Mouse (Mus musculus) kidney, embryonic 15.5 days (tissue): ENCODE data around the gene Ccr10. TPM values are rescaled to one million over a fixed set of nuclear protein-coding genes. Genes with fewer than 3 reads are reported as not detected.

Experiments
- ATAC-seq: fragments of 200-750 bp; cut with Nextera tagmentation; replicated peaks from 2 replicates; pipeline ENCODE4 v1.8.0; 2017; ENCODE audit warnings: moderate TSS enrichment; ENCODE audit not compliant: low FRiP score
- H3K27ac ChIP-seq: fragments of 300-500 bp; sonication (generic); 2 replicates; pipeline ENCODE4 v1.5.1; 2015; ENCODE audit warnings: mild to moderate bottlenecking, inconsistent platforms
- H3K27me3 ChIP-seq: fragments of 300-500 bp; sonication (generic); 2 replicates; pipeline ENCODE4 v1.6.1; 2015; ENCODE audit warnings: inconsistent platforms
- H3K36me3 ChIP-seq: fragments of 300-500 bp; sonication (generic); 2 replicates; pipeline ENCODE4 v1.6.1; 2015; ENCODE audit warnings: inconsistent platforms
- H3K4me1 ChIP-seq: fragments of 300-500 bp; sonication (generic); 2 replicates; pipeline ENCODE4 v1.6.1; 2015; ENCODE audit warnings: inconsistent platforms
- H3K4me2 ChIP-seq: fragments of 300-500 bp; sonication (generic); 2 replicates; pipeline ENCODE4 v1.6.1; 2015; ENCODE audit warnings: moderate library complexity, mild to moderate bottlenecking, inconsistent platforms
- H3K4me3 ChIP-seq: fragments of 300-500 bp; sonication (generic); replicated peaks from 2 replicates; pipeline ENCODE4 v1.5.1; 2015; ENCODE audit warnings: mild to moderate bottlenecking, inconsistent platforms
- H3K9ac ChIP-seq: fragments of 300-500 bp; sonication (generic); 2 replicates; pipeline ENCODE4 v1.6.1; 2015; ENCODE audit warnings: mild to moderate bottlenecking, inconsistent platforms
- H3K9me3 ChIP-seq: fragments of 300-500 bp; sonication (generic); replicated peaks from 2 replicates; pipeline ENCODE4 v1.6.1; 2016; ENCODE audit warnings: inconsistent platforms
- WGBS: fragments of 180-500 bp; shearing (Covaris S2); methylation state at CpG from one replicate; pipeline ENCODE4 v1.1.7; 2015; ENCODE audit warnings: mixed read lengths; 5-methylcytosine and 5-hydroxymethylcytosine counted together
- polyA plus RNA-seq: library from polyadenylated mRNA; unstranded; fragments of >200 nt; fragmentation: Nextera tagmentation; extraction: Ambion mirVana; gene quantifications from 2 replicates; pipeline ENCODE4 v1.2.1, GENCODE M21; 2015

Ccr10 gene
- polyA plus RNA-seq, result 0.78 and 0.82 TPM in 2 replicates

GRCm38 (mm10) chr11:101174851-101175628 is at the start of gene Ccr10:
Gene Ccr10 (minus strand): TSS chr11:101175443.
- 20% methylated on average over 14 of the region's 14 CpGs for WGBS
- H3K36me3 ChIP-seq, result no peaks in the 10 kb centered on the region
- ATAC-seq, result no peak
- H3K9ac ChIP-seq, result peak within 1 kb of the TSS; percentile 44
- H3K4me1 ChIP-seq, result peaks cover 74% of the 10 kb centered on the region
- H3K27ac ChIP-seq, result peak within 1 kb of the TSS; percentile 94; the same call in 1 of the 2 replicates
- H3K4me3 ChIP-seq, result peak within 1 kb of the TSS; percentile 41
- H3K27me3 ChIP-seq, result peaks cover 47% of the 10 kb centered on the region
- H3K4me2 ChIP-seq, result peak within 1 kb of the TSS; percentile 94
- H3K9me3 ChIP-seq, result no peaks in the 10 kb centered on the region

- no peak for ATAC-seq
- Histone ChIP-seq H3K27me3 (no peaks in the 10 kb centered on the region), H3K4me3 (no peak overlapping the region), H3K27ac (no peak overlapping the region), H3K9ac (no peak overlapping the region), H3K9me3 (no peaks in the 10 kb centered on the region), H3K36me3 (peaks cover 3% of the 10 kb centered on the region; the same call in 1 of the 2 replicates), H3K4me1 (peaks cover 44% of the 10 kb centered on the region), H3K4me2 (no peak overlapping the region)
- 86% methylated on average over 3 of the region's 3 CpGs for WGBS
Observed at GRCm38 (mm10) chr11:101224337-101224736, 49.1 kb upstream of the Ccr10 start.

- H3K27ac ChIP-seq, result peak overlapping the region; percentile 71
- peaks cover 19% of the 10 kb centered on the region for H3K36me3 ChIP-seq
- no peaks in the 10 kb centered on the region for H3K9me3 ChIP-seq
- H3K27me3 ChIP-seq, result no peaks in the 10 kb centered on the region
- peak; percentile 75 for ATAC-seq
- H3K4me2 ChIP-seq, result peak overlapping the region; percentile 2; the same call in 1 of the 2 replicates
- no peak overlapping the region for H3K9ac ChIP-seq
- H3K4me1 ChIP-seq, result peaks cover 45% of the 10 kb centered on the region
- WGBS, result 37% methylated on average over 8 of the region's 8 CpGs
- no peak overlapping the region for H3K4me3 ChIP-seq
Observed at GRCm38 (mm10) chr11:101221306-101221986, 46.2 kb upstream of the Ccr10 start.

- WGBS, result 13% methylated on average over 2 of the region's 2 CpGs
- H3K4me2 ChIP-seq, result peak overlapping the region; percentile 2; the same call in 1 of the 2 replicates
Observed at GRCm38 (mm10) chr11:101220853-101221252, 45.6 kb upstream of the Ccr10 start.

GRCm38 (mm10) chr11:101218436-101219055 is 43.3 kb upstream of the Ccr10 start:
- no peak for ATAC-seq
- peak overlapping the region; percentile 83 for H3K27ac ChIP-seq
- H3K36me3 ChIP-seq, result peaks cover 47% of the 10 kb centered on the region
- H3K9ac ChIP-seq, result 0 out of 2 replicates have a peak overlapping the region, but pooled peaks have one; percentile 29
- peaks cover 31% of the 10 kb centered on the region for H3K4me1 ChIP-seq
- WGBS, result 45% methylated on average over 10 of the region's 10 CpGs
- H3K4me2 ChIP-seq, result peak overlapping the region; percentile 27; the same call in 1 of the 2 replicates
- H3K9me3 ChIP-seq, result no peaks in the 10 kb centered on the region
- no peak overlapping the region for H3K4me3 ChIP-seq
- H3K27me3 ChIP-seq, result no peaks in the 10 kb centered on the region

More at GRCm38 (mm10) chr11:101220853-101221252, 45.6 kb upstream of the Ccr10 start:
- peak overlapping the region; percentile 71 for H3K27ac ChIP-seq
- H3K9ac ChIP-seq, result no peak overlapping the region
- H3K27me3 ChIP-seq, result no peaks in the 10 kb centered on the region
- peaks cover 43% of the 10 kb centered on the region for H3K4me1 ChIP-seq
- H3K9me3 ChIP-seq, result no peaks in the 10 kb centered on the region
- H3K36me3 ChIP-seq, result peaks cover 25% of the 10 kb centered on the region
- no peak overlapping the region for H3K4me3 ChIP-seq
- no peak for ATAC-seq

- Histone ChIP-seq H3K4me2 (no peak overlapping the region), H3K9ac (no peak overlapping the region), H3K4me1 (peaks cover 31% of the 10 kb centered on the region), H3K36me3 (peaks cover 56% of the 10 kb centered on the region), H3K27me3 (no peaks in the 10 kb centered on the region), H3K27ac (no peak overlapping the region), H3K9me3 (no peaks in the 10 kb centered on the region), H3K4me3 (no peak overlapping the region)
- whole genome bisulfite sequencing, result 90% methylated on average over 5 of the region's 5 CpGs
- ATAC-seq, result no peak
Observed at GRCm38 (mm10) chr11:101216936-101217335, 41.7 kb upstream of the Ccr10 start.

GRCm38 (mm10) chr11:101211970-101212369 is 36.7 kb upstream of the Ccr10 start:
- peak overlapping the region; percentile 58; the same call in 1 of the 2 replicates for H3K27ac ChIP-seq
- peaks cover 86% of the 10 kb centered on the region for H3K36me3 ChIP-seq
- H3K27me3 ChIP-seq, result no peaks in the 10 kb centered on the region
- H3K9ac ChIP-seq, result no peak overlapping the region
- no peak overlapping the region for H3K4me2 ChIP-seq
- WGBS, result 33% methylated on average over 3 of the region's 3 CpGs
- no peak overlapping the region for H3K4me3 ChIP-seq
- no peaks in the 10 kb centered on the region for H3K4me1 ChIP-seq
- no peaks in the 10 kb centered on the region for H3K9me3 ChIP-seq
- ATAC-seq, result 0 out of 2 replicates have a peak, but pooled peaks have one; percentile 64

GRCm38 (mm10) chr11:101200986-101201385 is 25.7 kb upstream of the Ccr10 start:
- 11% methylated on average over 7 of the region's 7 CpGs for WGBS

GRCm38 (mm10) chr11:101199555-101199954 is 24.3 kb upstream of the Ccr10 start:
- H3K9ac ChIP-seq, result no peak overlapping the region
- H3K4me2 ChIP-seq, result no peak overlapping the region
- no peak overlapping the region for H3K4me3 ChIP-seq
- no peaks in the 10 kb centered on the region for H3K27me3 ChIP-seq
- H3K27ac ChIP-seq, result no peak overlapping the region
- WGBS, result 87% methylated on average over 3 of the region's 3 CpGs
- no peaks in the 10 kb centered on the region for H3K9me3 ChIP-seq
- ATAC-seq, result no peak
- no peaks in the 10 kb centered on the region for H3K4me1 ChIP-seq
- peaks cover 94% of the 10 kb centered on the region for H3K36me3 ChIP-seq

More at GRCm38 (mm10) chr11:101200986-101201385, 25.7 kb upstream of the Ccr10 start:
- no peak overlapping the region for H3K9ac ChIP-seq
- no peaks in the 10 kb centered on the region for H3K27me3 ChIP-seq
- ATAC-seq, result no peak
- no peak overlapping the region for H3K27ac ChIP-seq
- no peaks in the 10 kb centered on the region for H3K9me3 ChIP-seq
- no peak overlapping the region for H3K4me3 ChIP-seq
- no peak overlapping the region for H3K4me2 ChIP-seq
- no peaks in the 10 kb centered on the region for H3K4me1 ChIP-seq
- peaks cover 94% of the 10 kb centered on the region for H3K36me3 ChIP-seq

GRCm38 (mm10) chr11:101196175-101196574 is 20.9 kb upstream of the Ccr10 start:
- Histone ChIP-seq H3K4me3 (no peak overlapping the region), H3K4me2 (no peak overlapping the region), H3K9ac (no peak overlapping the region), H3K4me1 (peaks cover 16% of the 10 kb centered on the region), H3K27ac (no peak overlapping the region), H3K27me3 (no peaks in the 10 kb centered on the region), H3K36me3 (peaks cover 88% of the 10 kb centered on the region), H3K9me3 (no peaks in the 10 kb centered on the region)
- no peak for ATAC-seq
- WGBS, result 84% methylated on average over 8 of the region's 8 CpGs

GRCm38 (mm10) chr11:101195571-101195970 is 20.3 kb upstream of the Ccr10 start:
- Histone ChIP-seq H3K27me3 (no peaks in the 10 kb centered on the region), H3K4me2 (no peak overlapping the region), H3K4me3 (no peak overlapping the region), H3K4me1 (peaks cover 22% of the 10 kb centered on the region), H3K36me3 (peaks cover 82% of the 10 kb centered on the region), H3K9ac (no peak overlapping the region), H3K9me3 (no peaks in the 10 kb centered on the region), H3K27ac (no peak overlapping the region)
- 88% methylated on average over 8 of the region's 8 CpGs for WGBS
- no peak for ATAC-seq
